Mouse (Mus musculus) adipocyte (in vitro differentiated cells): ENCODE measurements around the gene Galnt18.

Source experiments
- DNase-seq: peaks from one replicate; pipeline ENCODE4 v3.0.0-alpha.2; 2016; ENCODE audit warnings: low spot score

Galnt18 gene

DNA sequence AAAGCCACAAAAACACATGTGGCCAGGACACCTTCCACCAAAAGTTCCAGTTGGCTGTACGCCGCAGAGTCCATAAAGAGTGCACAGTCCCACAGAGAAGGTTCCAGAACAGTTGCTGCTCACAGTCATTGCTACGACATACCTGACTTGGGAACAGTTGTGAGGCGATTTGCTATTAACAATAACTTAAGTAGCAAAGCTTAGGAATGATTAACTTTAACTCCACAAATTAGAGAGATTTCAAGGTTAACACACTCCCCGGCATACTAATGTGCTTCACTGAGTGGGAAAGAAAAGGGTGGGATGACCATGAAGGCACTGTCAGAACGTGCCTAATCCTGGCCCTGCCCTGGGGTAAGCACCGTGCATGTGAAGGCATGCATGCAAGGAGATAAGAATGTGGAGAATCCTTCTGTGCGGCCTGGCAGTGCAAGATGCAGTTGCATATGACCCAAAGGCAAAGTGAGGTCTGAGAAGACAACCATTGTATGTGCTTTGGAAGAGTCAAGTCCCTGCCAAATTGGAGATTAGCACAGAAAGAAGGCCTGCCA, 8.5 kb downstream of the Galnt18 start:
- no peak for DNase-seq

DNA sequence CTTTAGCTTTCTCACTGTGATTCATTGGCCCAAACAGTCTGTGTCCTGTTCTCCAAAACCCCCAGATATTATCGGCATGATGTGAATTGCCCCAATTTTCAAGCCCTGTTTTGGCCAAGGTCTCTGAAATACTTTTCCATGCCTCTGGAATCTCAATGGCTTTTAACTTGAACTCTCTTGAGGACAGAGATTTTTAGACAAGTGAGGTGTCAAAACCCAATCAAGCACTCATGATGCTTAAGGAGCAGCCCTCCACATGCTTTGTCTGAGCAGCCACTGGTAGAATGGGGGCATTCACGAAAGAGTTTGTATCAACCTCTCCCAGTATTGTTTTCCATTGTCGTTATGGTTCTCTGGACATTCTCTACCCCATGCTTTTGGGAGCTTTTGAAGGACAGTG, 9.2 kb downstream of the Galnt18 start:
- DNase-seq: no peak

GRCm38 (mm10) chr7:111766145-111766767, 13.5 kb downstream of the Galnt18 start:
- no peak for DNase-seq

DNA sequence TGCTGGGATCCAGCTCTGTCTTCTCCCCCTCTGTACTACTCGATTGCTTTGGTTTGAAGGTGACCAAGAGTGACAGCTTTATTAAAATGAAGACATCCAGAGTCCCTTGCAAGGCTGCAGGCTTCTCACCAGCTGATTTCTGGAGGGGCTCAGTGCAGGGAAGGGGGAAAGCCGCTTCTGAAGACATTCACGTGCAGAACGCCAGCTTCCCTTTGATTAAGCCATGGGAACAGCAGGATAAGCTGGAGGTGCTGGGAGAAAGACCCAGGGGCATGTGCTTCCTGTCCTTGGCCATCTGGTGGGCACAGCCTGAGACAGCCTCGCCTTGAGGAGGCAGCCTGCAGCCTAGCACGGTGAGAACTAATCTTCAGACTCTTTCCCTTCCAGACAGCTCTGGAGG, 17.0 kb downstream of the Galnt18 start:
- DNase-seq: no peak

DNA sequence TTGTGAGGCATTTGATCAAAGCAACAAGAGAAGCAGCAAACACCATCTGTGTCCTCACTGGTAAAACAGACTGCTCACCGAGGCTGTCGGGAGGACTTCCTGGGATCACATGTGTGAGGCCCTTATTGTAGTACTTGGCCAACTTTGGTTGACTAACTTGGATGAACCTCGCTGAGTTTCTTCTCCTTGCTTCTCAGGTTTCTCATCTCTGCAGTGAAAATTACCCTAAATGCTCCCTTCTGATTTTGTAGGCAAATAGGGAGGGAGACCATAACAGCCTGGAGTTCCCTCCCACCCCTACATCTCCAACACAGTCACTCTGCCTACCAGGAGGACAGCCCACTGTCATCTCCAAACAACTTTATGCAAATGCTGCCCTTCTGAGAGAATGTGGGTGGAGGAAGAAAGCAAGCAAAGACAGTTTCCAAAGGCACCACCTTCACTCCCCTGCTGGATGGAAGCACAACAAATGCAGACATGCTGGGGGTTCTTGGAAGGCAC, 31.2 kb downstream of the Galnt18 start:
- peak; percentile 7 for DNase-seq

GRCm38 (mm10) chr7:111744770-111745169, 35.0 kb downstream of the Galnt18 start:
- DNase-seq: no peak

DNA sequence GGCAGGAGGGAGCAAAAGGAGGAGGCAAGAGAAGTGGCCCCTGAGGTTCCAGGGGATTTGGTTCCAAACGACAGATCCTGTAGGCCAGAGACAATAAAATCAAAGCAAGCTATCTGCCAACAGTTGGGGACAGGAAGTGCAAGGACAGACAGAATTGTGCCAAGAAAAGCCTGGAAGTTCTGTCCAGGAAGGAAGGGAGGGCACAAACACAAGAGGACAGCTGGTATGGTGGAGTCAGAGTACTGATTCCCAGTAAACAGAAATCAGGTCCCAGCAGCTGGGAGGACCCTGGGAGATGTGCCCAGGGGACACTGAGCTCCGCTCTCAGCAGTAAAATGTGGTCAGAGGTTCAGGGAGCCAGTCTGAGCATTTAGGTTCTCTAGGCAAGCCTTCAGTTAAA, 38.2 kb downstream of the Galnt18 start:
- peak; percentile 39 for DNase-seq

- no peak for DNase-seq
These were observed 39.7 kb downstream of the Galnt18 start for GRCm38 (mm10) chr7:111740091-111740490.

- peak; percentile 20 for DNase-seq
These were observed 40.4 kb downstream of the Galnt18 start for GRCm38 (mm10) chr7:111739371-111739765.

GRCm38 (mm10) chr7:111738456-111739370, 41.1 kb downstream of the Galnt18 start:
- DNase-seq: no peak

DNA sequence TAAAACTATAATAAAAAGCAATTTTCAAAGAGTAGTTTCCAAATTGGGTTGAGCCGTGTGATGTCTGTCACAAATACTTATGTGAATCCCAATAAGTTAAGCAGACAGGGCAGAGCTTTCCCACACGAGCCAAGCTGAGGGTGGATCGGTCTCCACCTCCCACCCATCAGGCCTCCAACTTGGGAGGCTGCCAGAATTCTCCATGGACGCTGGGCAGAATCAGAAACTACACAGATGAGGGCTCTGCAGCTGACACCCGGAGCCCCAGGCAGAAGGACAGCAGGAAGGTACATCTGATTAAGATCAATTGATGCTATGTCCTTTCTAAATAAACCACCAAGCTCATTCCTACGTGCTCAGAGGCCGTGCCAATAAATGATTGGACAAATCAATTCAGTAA, 42.4 kb downstream of the Galnt18 start:
- DNase-seq: no peak

GRCm38 (mm10) chr7:111736365-111736764, 43.4 kb downstream of the Galnt18 start:
- DNase-seq: peak; percentile 56

DNA sequence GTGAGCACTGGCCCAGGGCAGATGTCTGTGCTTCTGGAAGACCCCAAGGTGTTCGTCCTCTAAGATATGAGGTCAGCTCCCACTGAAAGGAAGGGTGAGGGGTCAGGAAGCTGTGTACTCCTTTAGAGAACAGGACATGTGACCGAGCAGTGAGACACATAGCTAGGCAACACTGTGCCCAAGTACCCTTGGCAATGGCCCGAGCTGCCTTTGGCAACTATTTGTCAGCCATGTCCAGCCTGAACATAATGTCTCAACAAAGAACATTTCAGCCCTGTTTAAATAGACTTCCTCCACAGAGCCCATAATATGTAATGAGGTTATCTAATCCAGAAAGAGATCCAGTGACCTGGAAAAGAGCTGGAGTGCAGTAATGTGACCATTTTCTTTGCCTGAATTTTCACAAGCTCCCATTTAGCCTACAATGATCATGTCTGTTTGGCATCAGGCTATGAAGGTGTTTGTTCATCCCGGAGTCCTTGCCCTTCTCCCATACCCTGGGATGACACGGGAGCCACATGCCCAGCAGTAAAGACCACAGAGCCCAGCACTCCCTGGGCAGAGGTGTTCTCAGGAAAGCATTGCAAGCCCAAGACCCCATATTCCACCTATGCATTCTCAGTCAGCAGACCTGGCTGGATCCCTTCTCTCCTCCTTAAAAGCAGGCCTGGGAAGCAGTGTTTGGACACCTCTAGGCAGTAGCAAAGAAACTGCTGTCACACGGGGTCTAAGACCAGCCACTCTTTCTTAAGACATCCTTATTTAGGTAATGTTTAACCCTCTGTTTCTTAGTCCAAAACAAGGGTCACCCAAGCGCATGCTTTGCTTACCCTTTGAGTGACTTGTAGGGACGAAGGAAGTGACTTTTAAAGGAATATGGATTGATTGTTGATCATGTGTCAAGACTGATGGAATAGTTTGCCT, 49.2 kb downstream of the Galnt18 start:
- DNase-seq: peak; percentile 15

DNA sequence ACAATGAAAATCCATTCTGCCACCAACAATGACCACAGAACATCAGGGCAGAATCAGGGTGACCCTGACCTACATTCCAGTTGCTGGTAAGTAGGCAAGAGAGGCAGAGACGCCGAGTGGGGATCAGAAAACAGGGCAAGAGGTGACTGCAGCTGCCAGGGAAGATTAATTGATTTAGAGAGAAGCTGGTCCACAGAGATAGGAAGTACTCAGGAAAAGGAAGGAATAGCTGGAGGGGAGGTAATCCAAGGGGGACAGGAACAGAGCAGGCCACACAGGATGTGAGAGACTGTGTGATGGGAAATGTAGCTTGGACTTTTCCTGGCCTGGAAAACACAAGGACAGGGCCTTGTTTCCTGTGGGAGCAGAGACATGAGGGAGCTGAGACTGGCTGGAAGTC, 52.8 kb downstream of the Galnt18 start:
- peak; percentile 26 for DNase-seq

DNA sequence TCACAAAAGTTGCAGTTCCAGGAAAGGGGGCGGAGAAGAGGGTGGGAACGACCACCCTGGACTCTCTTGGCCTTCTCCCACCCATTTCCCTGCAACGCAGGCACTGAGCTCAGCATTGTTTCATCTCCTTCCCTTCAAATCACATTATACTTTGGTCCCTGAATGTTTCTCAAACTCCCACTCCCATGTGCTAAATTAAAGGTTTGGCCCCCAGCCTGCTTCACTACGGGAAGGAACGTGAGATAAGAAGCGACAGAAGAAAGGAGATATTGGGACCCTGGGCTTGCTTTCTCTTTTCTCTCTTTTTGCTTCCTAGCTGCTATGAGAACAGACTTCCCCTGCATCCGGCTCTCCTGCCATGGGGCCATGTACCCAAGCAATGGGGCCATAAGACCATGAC, 55.0 kb downstream of the Galnt18 start:
- DNase-seq: no peak

- DNase-seq: no peak
These were observed 55.8 kb downstream of the Galnt18 start for GRCm38 (mm10) chr7:111724004-111724403.

GRCm38 (mm10) chr7:111721308-111721698, 58.5 kb downstream of the Galnt18 start:
- DNase-seq: no peak

GRCm38 (mm10) chr7:111720511-111721307, 59.1 kb downstream of the Galnt18 start:
- DNase-seq: no peak

DNA sequence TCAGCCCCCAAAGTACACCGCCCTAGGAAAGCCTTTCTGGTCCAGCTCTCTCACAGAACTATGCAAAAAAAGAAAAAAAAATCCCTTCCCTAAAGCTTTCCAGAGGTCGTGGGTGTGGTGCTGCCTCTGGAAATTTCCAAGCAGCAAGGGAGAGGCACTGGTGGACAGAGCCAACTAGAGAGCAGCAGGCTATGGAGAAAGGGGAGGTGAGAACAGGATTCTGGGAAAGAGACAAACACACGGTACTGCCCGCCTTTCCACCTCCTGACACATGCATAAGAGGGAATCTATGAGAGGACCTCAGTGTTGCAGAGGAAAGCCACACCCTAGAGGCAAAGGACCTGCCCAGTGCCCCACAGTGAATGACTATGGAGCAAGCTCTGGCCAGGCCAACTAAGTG, 60.9 kb downstream of the Galnt18 start:
- DNase-seq: peak; percentile 25

DNA sequence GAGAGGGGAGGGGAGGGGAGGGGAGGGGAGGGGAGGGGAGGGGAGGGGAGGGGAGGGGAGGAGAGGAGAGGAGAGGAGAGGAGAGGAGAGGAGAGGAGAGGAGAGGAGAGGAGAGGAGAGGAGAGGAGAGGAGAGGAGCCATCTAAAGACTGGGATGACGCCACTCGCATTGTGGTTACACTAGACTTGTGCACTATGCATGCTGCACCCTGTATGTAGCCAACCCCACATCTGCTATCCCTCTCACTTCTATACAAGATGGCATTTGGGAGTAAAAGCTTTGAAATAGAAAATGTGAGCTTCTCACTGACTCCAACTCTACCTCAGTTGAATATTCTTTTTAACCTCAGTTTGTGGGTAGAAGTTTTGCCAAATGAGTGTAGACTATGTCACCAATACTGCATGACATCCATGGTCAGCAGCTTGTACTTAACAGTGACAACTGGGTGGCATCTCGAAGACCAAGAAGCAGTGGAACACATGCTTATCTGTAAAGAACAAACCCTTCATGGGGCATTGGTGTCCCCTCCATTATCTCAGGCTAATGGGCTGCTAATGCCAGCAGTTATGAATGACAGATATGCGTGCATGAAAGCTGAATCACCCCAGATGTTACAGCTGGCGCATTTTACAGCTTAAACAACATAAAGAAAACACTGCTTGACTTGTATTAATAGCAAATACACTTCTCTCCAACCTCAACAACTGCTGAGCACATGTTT, 65.0 kb downstream of the Galnt18 start:
- DNase-seq: no peak
